Mouse (Mus musculus) cerebellum, adult (tissue): ENCODE data around the gene 9930111J21Rik2.
"Not testable (repeated sequence)": the region's sequence is repeated elsewhere in the genome, so short reads cannot be mapped to it uniquely, and the experiment has no call there.

Experiments used
- ATAC-seq: cut with Nextera tagmentation; 2 replicates; pipeline ENCODE4 v1.9.2; 2017; ENCODE audit warnings: mild to moderate bottlenecking, moderate library complexity, mixed read lengths; ENCODE audit not compliant: insufficient number of reproducible peaks, low FRiP score, low TSS enrichment

The 9930111J21Rik2 gene

DNA sequence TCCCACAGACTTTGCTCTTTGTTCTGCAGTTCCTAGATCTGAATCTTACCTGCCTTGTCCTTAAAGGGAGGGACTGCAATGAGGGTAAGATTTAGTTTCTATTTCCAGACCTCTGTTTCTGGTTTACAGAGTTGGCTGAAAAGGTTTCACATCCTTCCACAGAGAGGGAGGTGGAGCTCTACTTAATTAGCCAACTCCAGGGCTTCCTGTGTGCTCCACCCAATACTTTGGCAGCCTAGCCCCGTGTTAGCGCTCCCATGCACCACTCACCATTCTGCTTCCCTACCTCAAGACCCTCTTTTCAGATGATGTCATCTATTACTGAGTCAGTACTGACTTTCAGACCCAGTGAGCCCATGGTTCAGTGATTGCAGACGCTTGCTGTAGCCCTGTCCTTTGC is 71.8 kb downstream of the 9930111J21Rik2 start, which contains the start of gene 9930111J21Rik1:
TSS of gene 9930111J21Rik1 (minus strand) at position 148 of the 400 bp plus-strand sequence.
- not testable (repeated sequence) for ATAC-seq

DNA sequence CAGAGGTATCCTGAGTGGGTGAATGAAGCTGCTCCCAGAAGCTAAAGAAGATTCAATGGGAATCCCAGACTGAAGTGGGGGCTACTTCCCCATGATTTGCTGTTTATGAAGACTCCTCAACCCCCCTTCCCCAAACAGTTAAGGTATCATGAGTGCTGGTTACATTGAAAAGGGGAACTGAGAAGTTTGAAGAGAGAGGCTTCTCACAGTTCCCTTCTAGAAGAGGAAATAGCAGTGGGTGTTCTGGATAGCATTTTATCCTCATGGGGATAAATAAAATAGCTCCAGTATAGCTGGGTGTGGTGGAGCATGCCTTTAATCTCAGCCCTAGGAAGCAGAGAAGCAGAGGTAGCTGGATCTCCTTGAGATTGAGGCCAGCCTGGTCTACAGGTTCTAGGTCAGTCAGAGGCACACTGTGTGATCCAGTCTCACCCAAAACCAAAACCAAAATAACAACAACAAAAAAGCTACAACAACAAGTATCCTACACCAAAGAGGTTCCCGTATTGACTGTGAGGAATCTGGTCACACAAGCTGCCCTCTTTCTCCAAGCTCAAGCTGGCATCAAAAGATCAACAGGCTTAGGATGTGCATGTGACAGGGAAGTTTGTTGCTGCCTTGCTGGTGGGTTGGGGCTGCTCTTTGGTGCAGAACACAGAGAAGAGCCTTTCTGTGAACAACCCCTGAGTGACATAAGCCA is 72.7 kb downstream of the 9930111J21Rik2 start, which contains the start of gene Olfr56:
TSS of gene Olfr56 (plus strand) at position 650 of the 700 bp plus-strand sequence.
- ATAC-seq: not testable (repeated sequence)

DNA sequence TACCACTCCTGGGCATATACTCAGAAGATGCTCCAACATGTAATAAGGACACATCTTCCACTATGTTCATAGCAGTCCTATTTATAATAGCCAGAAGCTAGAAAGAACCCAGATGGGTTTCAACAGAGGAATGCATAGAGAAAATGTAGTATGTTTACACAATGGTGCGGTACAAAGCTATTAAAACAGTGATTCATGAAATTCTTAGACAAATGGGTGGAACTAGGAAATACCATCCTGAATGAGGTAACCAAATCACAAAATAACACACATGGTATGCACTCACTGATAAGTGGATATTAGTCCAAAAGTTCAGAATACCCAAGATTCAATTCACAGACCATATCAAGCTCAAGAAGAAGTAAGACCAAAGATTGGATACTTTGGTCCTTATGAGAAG is 76.4 kb downstream of the 9930111J21Rik2 start:
- not testable (repeated sequence) for ATAC-seq
